Mouse (Mus musculus) liver, embryonic 14.5 days (tissue): Measurements from ENCODE around the gene Rexo4.

Source experiments
- CTCF ChIP-seq: IDR thresholded peaks from 2 replicates; pipeline ENCODE4 v1.5.1; 2016; ENCODE audit warnings: antibody characterized with exemption, low read depth, control low read depth
- EP300 ChIP-seq: IDR thresholded peaks from 2 replicates; pipeline ENCODE4 v1.6.1; 2016; ENCODE audit warnings: antibody characterized with exemption, low read depth

- TF ChIP-seq CTCF (no peak), EP300 (no peak)
These were observed 36.3 kb downstream of the Rexo4 start for GRCm38 (mm10) chr2:26927745-26928476.
